Mouse (Mus musculus) cerebellum, adult 2 months (tissue): ENCODE measurements around the gene Sprr2a1. TPM values are rescaled to one million over a fixed set of nuclear protein-coding genes. Genes with fewer than 3 reads are reported as not detected.
"Not testable (repeated sequence)": the region's sequence is repeated elsewhere in the genome, so short reads cannot be mapped to it uniquely, and the experiment has no call there.

Experiments used
- DNase-seq, 2 experiments: peaks; one replicate each; pipeline ENCODE4 v3.0.0; 2021
- H3K27ac ChIP-seq: fragments of 200-500 bp; 2 replicates; pipeline ENCODE4 v1.5.1; 2012; ENCODE audit warnings: low read length, control low read depth, inconsistent platforms; ENCODE audit not compliant: insufficient read depth
- H3K27me3 ChIP-seq: fragments of 200-500 bp; 2 replicates; pipeline ENCODE4 v1.6.1; 2012; ENCODE audit warnings: inconsistent platforms, mild to moderate bottlenecking, low read length, moderate library complexity; ENCODE audit not compliant: control insufficient read depth, insufficient read depth
- H3K4me1 ChIP-seq: fragments of 200-500 bp; 2 replicates; pipeline ENCODE4 v1.6.1; 2011; ENCODE audit warnings: low read length; ENCODE audit not compliant: control insufficient read depth, insufficient read depth
- H3K4me3 ChIP-seq: fragments of 200-500 bp; replicated peaks from 2 replicates; pipeline ENCODE3; 2011; ENCODE audit warnings: mild to moderate bottlenecking, low read depth, low read length, control low read depth; ENCODE audit not compliant: insufficient read depth
- WGBS: fragments of 180-500 bp; shearing (Covaris S2); methylation state at CpG from one replicate; pipeline ENCODE4 v1.1.7; 2018; 5-methylcytosine and 5-hydroxymethylcytosine counted together
- polyA plus RNA-seq: library from polyadenylated mRNA; depleted of rRNA; stranded (reverse); fragments of >200 nt; gene quantifications from 2 replicates; pipeline ENCODE4 v1.2.3, GENCODE M21; 2012; rRNA removed

Gene Sprr2a1
- polyA plus RNA-seq, 1 experiment, result not detected

GRCm38 (mm10) chr3:92238736-92239135, 23.1 kb downstream of the Sprr2a1 start:
- not testable (repeated sequence) for DNase-seq, H3K27me3 ChIP-seq, H3K4me1 ChIP-seq, H3K4me3 ChIP-seq, H3K27ac ChIP-seq

GRCm38 (mm10) chr3:92239197-92239596, 23.6 kb downstream of the Sprr2a1 start:
- WGBS, result no CpG with 5 or more reads among the region's 1 CpGs
- not testable (repeated sequence) for DNase-seq

GRCm38 (mm10) chr3:92244833-92245232, 29.2 kb downstream of the Sprr2a1 start:
- not testable (repeated sequence) for H3K4me3 ChIP-seq, H3K27me3 ChIP-seq, DNase-seq, H3K4me1 ChIP-seq, H3K27ac ChIP-seq

More at GRCm38 (mm10) chr3:92239197-92239596, 23.6 kb downstream of the Sprr2a1 start:
- H3K4me1 ChIP-seq, H3K27me3 ChIP-seq, H3K27ac ChIP-seq, H3K4me3 ChIP-seq: not testable (repeated sequence)

- H3K27ac ChIP-seq, H3K4me1 ChIP-seq: not testable (repeated sequence)
- WGBS, result no CpG with 5 or more reads among the region's 10 CpGs
Measured at GRCm38 (mm10) chr3:92246245-92246644, 30.6 kb downstream of the Sprr2a1 start.

GRCm38 (mm10) chr3:92248494-92248893, 32.9 kb downstream of the Sprr2a1 start:
- not testable (repeated sequence) for H3K4me3 ChIP-seq, DNase-seq, H3K27ac ChIP-seq, H3K4me1 ChIP-seq, H3K27me3 ChIP-seq

More at GRCm38 (mm10) chr3:92246245-92246644, 30.6 kb downstream of the Sprr2a1 start:
- H3K27me3 ChIP-seq, DNase-seq, H3K4me3 ChIP-seq: not testable (repeated sequence)

GRCm38 (mm10) chr3:92250450-92250849, 34.9 kb downstream of the Sprr2a1 start:
- H3K4me3 ChIP-seq, result not testable (repeated sequence)
- WGBS, result 91% methylated on average over 1 of the region's 2 CpGs

GRCm38 (mm10) chr3:92253860-92254259, 38.3 kb downstream of the Sprr2a1 start:
- not testable (repeated sequence) for H3K27ac ChIP-seq, DNase-seq, H3K4me1 ChIP-seq, H3K27me3 ChIP-seq, H3K4me3 ChIP-seq
- no CpG with 5 or more reads among the region's 8 CpGs for WGBS

More at GRCm38 (mm10) chr3:92250450-92250849, 34.9 kb downstream of the Sprr2a1 start:
- not testable (repeated sequence) for DNase-seq, H3K27me3 ChIP-seq, H3K4me1 ChIP-seq, H3K27ac ChIP-seq

- DNase-seq, H3K27ac ChIP-seq: not testable (repeated sequence)
Measured at GRCm38 (mm10) chr3:92258526-92258925, 42.9 kb downstream of the Sprr2a1 start.

GRCm38 (mm10) chr3:92263462-92263861, 47.9 kb downstream of the Sprr2a1 start:
- H3K4me1 ChIP-seq, H3K27ac ChIP-seq, H3K27me3 ChIP-seq, H3K4me3 ChIP-seq, DNase-seq: not testable (repeated sequence)
- no CpG with 5 or more reads among the region's 2 CpGs for WGBS

More at GRCm38 (mm10) chr3:92258526-92258925, 42.9 kb downstream of the Sprr2a1 start:
- H3K4me1 ChIP-seq, H3K4me3 ChIP-seq, H3K27me3 ChIP-seq: not testable (repeated sequence)

Other genes starting within 250 kb of the Sprr2a1 start
- gene Pglyrp3, start 201.2 kb upstream of the Sprr2a1 start, polyA plus RNA-seq, result not detected in 2 replicates
- gene Lor, start 132.7 kb upstream of the Sprr2a1 start, polyA plus RNA-seq, result 2.3 and 2.9 TPM in 2 replicates
- not detected in 2 replicates for gene Prr9, start 91.9 kb upstream of the Sprr2a1 start, polyA plus RNA-seq
- not detected in 2 replicates for gene Lelp1, start 73.1 kb upstream of the Sprr2a1 start, polyA plus RNA-seq
- gene Sprr2a2, start 121 bp downstream of the Sprr2a1 start, polyA plus RNA-seq, result 1.3 and 1.7 TPM in 2 replicates
- not detected in 2 replicates for gene Sprr2a3, start 69.6 kb downstream of the Sprr2a1 start, polyA plus RNA-seq
- 0.14 TPM in 1 of 2 replicates, not detected in the other for gene Sprr2b, start 100.8 kb downstream of the Sprr2a1 start, polyA plus RNA-seq
- gene Sprr2d, start 123.3 kb downstream of the Sprr2a1 start, polyA plus RNA-seq, result not detected in 2 replicates
- not detected in 2 replicates for gene Sprr2e, start 136.3 kb downstream of the Sprr2a1 start, polyA plus RNA-seq
- not detected in 2 replicates for gene Sprr2f, start 149.4 kb downstream of the Sprr2a1 start, polyA plus RNA-seq
- gene Sprr2h, start 169.9 kb downstream of the Sprr2a1 start, polyA plus RNA-seq, result not detected in 2 replicates
- gene Sprr2i, start 192.2 kb downstream of the Sprr2a1 start, polyA plus RNA-seq, result not detected in 2 replicates
- gene Sprr2j-ps, start 202.3 kb downstream of the Sprr2a1 start, polyA plus RNA-seq, result not detected in 2 replicates
- gene Gm9774, start 213.6 kb downstream of the Sprr2a1 start, polyA plus RNA-seq, result 9.8 and 9.9 TPM in 2 replicates
- gene Sprr2k, start 216.8 kb downstream of the Sprr2a1 start, polyA plus RNA-seq, result not detected in 2 replicates
- not detected in 2 replicates for gene Sprr1b, start 223.0 kb downstream of the Sprr2a1 start, polyA plus RNA-seq
- not detected in 2 replicates for gene Sprr3, start 242.9 kb downstream of the Sprr2a1 start, polyA plus RNA-seq